Comparison of ENCODE assay signal across 11 mouse cellular contexts in genomic region chr12:38579191-38579817, GRCm38 (mm10).
DNase-seq lines count a peak whose midpoint lies in the region; ATAC-seq lines count a peak whose summit lies in the region.
"Had no signal": no experiment of that assay in that cellular context is flagged by ENCODE, and none has a peak within 500 bp of the region (broad histone marks: within the 10 kb centered on the region; RNA-seq: fewer than 3 reads in every experiment).

No protein-coding gene starts in this region.

- intact Hi-C loops in left cerebral cortex, postnatal 4 days (cut with DNase I) = no loop called here

- DNase-seq in left cerebral cortex, postnatal 4 days = peak; percentile 47
- DNase-seq in left cerebral cortex, adult 11 months (ENCODE audit: low spot score) = no peak
- peak; percentile 25 for DNase-seq in cerebellum, adult 8-10 months
- DNase-seq in lung, postnatal 10 days = peak; percentile 5
- DNase-seq in natural killer cell, adult 2 months (ENCODE audit: low spot score in 2 of 2) = no peak
- no peak for DNase-seq in left cerebral cortex, adult 18-20 months (ENCODE audit: low spot score in 2 of 2)
- DNase-seq: gastrocnemius, postnatal 36 days; layer of hippocampus, adult 9-11 months; thymus, postnatal 25 days had no signal

- ATAC-seq in cerebellum, adult (ENCODE audit: insufficient number of reproducible peaks, low FRiP score, low TSS enrichment) = peak; percentile 46; the same call in 1 of the 2 replicates
- ATAC-seq: inflammation-experienced regulatory T-cells, adult 6 months had no signal

Comparison
In these comparisons a context has a peak if more than half of its experiments do, and no peak if none do; other contexts are left out.
1. DNase-seq: peak in left cerebral cortex, postnatal 4 days (single experiment), cerebellum, adult 8-10 months (single experiment) and lung, postnatal 10 days (single experiment); none in left cerebral cortex, adult 11 months (single experiment), natural killer cell, adult 2 months (0 of 2) and left cerebral cortex, adult 18-20 months (0 of 2).